Mouse (Mus musculus) hindbrain, embryonic 13.5 days (tissue): Measurements from ENCODE around the gene Gm21679. TPM values are rescaled to one million over a fixed set of nuclear protein-coding genes. Genes with fewer than 3 reads are reported as not detected.
"Not testable (repeated sequence)": the region's sequence is repeated elsewhere in the genome, so short reads cannot be mapped to it uniquely, and the experiment has no call there.

Experiments used
- ATAC-seq: fragments of 200-750 bp; cut with Nextera tagmentation; 2 replicates; pipeline ENCODE4 v1.8.0; 2017; ENCODE audit warnings: moderate TSS enrichment; ENCODE audit not compliant: low FRiP score
- H3K27ac ChIP-seq: fragments of 300-500 bp; sonication (generic); 2 replicates; pipeline ENCODE4 v1.5.1; 2015; ENCODE audit warnings: inconsistent platforms, mild to moderate bottlenecking, moderate library complexity
- H3K27me3 ChIP-seq: fragments of 300-500 bp; sonication (generic); 2 replicates; pipeline ENCODE4 v1.6.1; 2015; ENCODE audit warnings: mild to moderate bottlenecking, inconsistent platforms
- H3K36me3 ChIP-seq: fragments of 300-500 bp; sonication (generic); 2 replicates; pipeline ENCODE4 v1.6.1; 2015; ENCODE audit warnings: mild to moderate bottlenecking, inconsistent platforms
- H3K4me1 ChIP-seq: fragments of 300-500 bp; sonication (generic); replicated peaks from 2 replicates; pipeline ENCODE4 v1.6.1; 2015; ENCODE audit warnings: inconsistent platforms
- H3K4me2 ChIP-seq: fragments of 300-500 bp; sonication (generic); 2 replicates; pipeline ENCODE4 v1.6.1; 2015; ENCODE audit warnings: inconsistent platforms, mild to moderate bottlenecking, moderate library complexity
- H3K4me3 ChIP-seq: fragments of 300-500 bp; sonication (generic); 2 replicates; pipeline ENCODE4 v1.5.1; 2015; ENCODE audit warnings: mild to moderate bottlenecking, inconsistent platforms
- H3K9ac ChIP-seq: fragments of 300-500 bp; sonication (generic); 2 replicates; pipeline ENCODE4 v1.6.1; 2015; ENCODE audit warnings: mild to moderate bottlenecking, inconsistent platforms
- H3K9me3 ChIP-seq: fragments of 300-500 bp; sonication (generic); 2 replicates; pipeline ENCODE4 v1.6.1; 2016; ENCODE audit warnings: inconsistent platforms
- WGBS: fragments of 180-500 bp; shearing (Covaris S2); methylation state at CpG from one replicate; pipeline ENCODE4 v1.1.7; 2015; 5-methylcytosine and 5-hydroxymethylcytosine counted together
- polyA plus RNA-seq: library from polyadenylated mRNA; unstranded; fragments of >200 nt; fragmentation: Nextera tagmentation; extraction: Ambion mirVana; gene quantifications from 2 replicates; pipeline ENCODE4 v1.2.1, GENCODE M21; 2015

Gene Gm21679
- polyA plus RNA-seq: not detected in 2 replicates

DNA sequence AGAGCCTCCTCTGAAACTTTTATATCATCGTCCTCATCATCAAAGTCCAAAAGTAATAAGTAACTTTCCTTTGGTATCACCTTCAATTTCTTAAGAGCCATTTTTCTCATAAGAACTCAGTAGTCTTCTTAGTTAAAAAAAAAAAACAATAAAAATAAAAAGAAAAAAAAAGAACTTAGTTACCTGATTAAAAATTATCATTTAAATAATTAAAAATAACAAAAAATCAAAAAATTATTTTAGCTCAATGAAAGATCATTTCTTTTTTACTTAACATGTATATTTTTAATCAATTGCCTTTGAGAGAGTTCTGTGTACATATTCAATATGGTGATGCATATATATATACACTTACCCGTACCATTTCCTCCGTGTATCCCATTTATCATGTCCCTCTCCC, at the start of gene Gm21679:
TSS of gene Gm21679 (minus strand) at position 101 of the 400 bp plus-strand sequence.
- H3K4me2 ChIP-seq, H3K36me3 ChIP-seq, H3K27ac ChIP-seq, H3K9me3 ChIP-seq, ATAC-seq, H3K27me3 ChIP-seq, H3K4me1 ChIP-seq, H3K9ac ChIP-seq, H3K4me3 ChIP-seq: not testable (repeated sequence)
- WGBS: no CpG with 5 or more reads among the region's 3 CpGs
